Mouse (Mus musculus) lung, embryonic 14.5 days (tissue): ENCODE data around the gene Ppp1r14d. TPM values are rescaled to one million over a fixed set of nuclear protein-coding genes. Genes with fewer than 3 reads are reported as not detected.

Experiments
- ATAC-seq: fragments of 200-750 bp; cut with Nextera tagmentation; 2 replicates; pipeline ENCODE4 v1.8.0; 2017; ENCODE audit warnings: mild to moderate bottlenecking, moderate TSS enrichment, moderate library complexity; ENCODE audit not compliant: insufficient read depth
- DNase-seq: peaks from one replicate; pipeline ENCODE4 v3.0.0-alpha.2; 2015
- H3K27ac ChIP-seq: fragments of 300-500 bp; sonication (generic); 2 replicates; pipeline ENCODE4 v1.5.1; 2014; ENCODE audit warnings: low read depth, mild to moderate bottlenecking, moderate library complexity
- H3K27me3 ChIP-seq: fragments of 300-500 bp; sonication (generic); 2 replicates; pipeline ENCODE4 v1.6.1; 2014; ENCODE audit warnings: low read length, control low read depth; ENCODE audit not compliant: insufficient read depth
- H3K36me3 ChIP-seq: fragments of 300-500 bp; sonication (generic); 2 replicates; pipeline ENCODE4 v1.6.1; 2014; ENCODE audit warnings: control low read depth; ENCODE audit not compliant: insufficient read depth
- H3K4me1 ChIP-seq: fragments of 300-500 bp; sonication (generic); 2 replicates; pipeline ENCODE4 v1.6.1; 2014; ENCODE audit warnings: antibody characterized with exemption, control low read depth; ENCODE audit not compliant: insufficient read depth
- H3K4me2 ChIP-seq: fragments of 300-500 bp; sonication (generic); 2 replicates; pipeline ENCODE4 v1.6.1; 2014; ENCODE audit warnings: mild to moderate bottlenecking
- H3K4me3 ChIP-seq: fragments of 300-500 bp; sonication (generic); 2 replicates; pipeline ENCODE4 v1.5.1; 2014; ENCODE audit warnings: low read depth, low read length
- H3K9ac ChIP-seq: fragments of 300-500 bp; sonication (generic); 2 replicates; pipeline ENCODE4 v1.6.1; 2014
- H3K9me3 ChIP-seq: fragments of 300-500 bp; sonication (generic); 2 replicates; pipeline ENCODE4 v1.6.1; 2016; ENCODE audit warnings: low read depth, low read length, control low read depth
- CTCF ChIP-seq: IDR thresholded peaks from 2 replicates; pipeline ENCODE4 v1.5.1; 2016; ENCODE audit warnings: antibody characterized with exemption, low read depth
- WGBS: fragments of 180-500 bp; shearing (Covaris S2); extraction: QIAGEN DNeasy Blood & Tissue Kit; methylation state at CpG from one replicate; pipeline ENCODE4 v1.1.7; 2014; 5-methylcytosine and 5-hydroxymethylcytosine counted together
- polyA plus RNA-seq: library from polyadenylated mRNA; unstranded; fragments of >200 nt; fragmentation: Nextera tagmentation; extraction: Ambion mirVana; gene quantifications from 2 replicates; pipeline ENCODE4 v1.2.1, GENCODE M21; 2014

The Ppp1r14d gene
- polyA plus RNA-seq, 1 experiment from 2014 or later: 0.41 TPM

- H3K27me3 ChIP-seq: no peaks in the 10 kb centered on the region
These were observed 18.2 kb upstream of the Ppp1r14d start for GRCm38 (mm10) chr2:119247904-119248303.

GRCm38 (mm10) chr2:119245246-119245645, 15.5 kb upstream of the Ppp1r14d start:
- H3K36me3 ChIP-seq: no peaks in the 10 kb centered on the region
- H3K4me3 ChIP-seq: no peak overlapping the region
- ATAC-seq: no peak
- no peak for TF ChIP-seq CTCF
- H3K27ac ChIP-seq: no peak overlapping the region
- no peak overlapping the region for H3K9ac ChIP-seq
- no peak for DNase-seq
- H3K4me1 ChIP-seq: no peaks in the 10 kb centered on the region
- no peaks in the 10 kb centered on the region for H3K9me3 ChIP-seq
- 79% methylated on average over 7 of the region's 7 CpGs for WGBS
- no peaks in the 10 kb centered on the region for H3K27me3 ChIP-seq
- H3K4me2 ChIP-seq: no peak overlapping the region

More at GRCm38 (mm10) chr2:119247904-119248303, 18.2 kb upstream of the Ppp1r14d start:
- H3K9me3 ChIP-seq: no peaks in the 10 kb centered on the region
- no peak for DNase-seq
- no peak for TF ChIP-seq CTCF
- no peak overlapping the region for H3K4me2 ChIP-seq
- ATAC-seq: no peak
- 80% methylated on average over 9 of the region's 9 CpGs for WGBS
- H3K27ac ChIP-seq: no peak overlapping the region
- H3K4me1 ChIP-seq: no peaks in the 10 kb centered on the region
- no peak overlapping the region for H3K4me3 ChIP-seq
- H3K36me3 ChIP-seq: no peaks in the 10 kb centered on the region
- H3K9ac ChIP-seq: no peak overlapping the region

GRCm38 (mm10) chr2:119242548-119242947, 12.8 kb upstream of the Ppp1r14d start:
- H3K36me3 ChIP-seq: no peaks in the 10 kb centered on the region
- H3K9me3 ChIP-seq: no peaks in the 10 kb centered on the region
- no peak overlapping the region for H3K4me3 ChIP-seq
- no peak overlapping the region for H3K9ac ChIP-seq
- TF ChIP-seq CTCF: no peak
- H3K27ac ChIP-seq: no peak overlapping the region
- H3K4me2 ChIP-seq: no peak overlapping the region
- peaks cover 15% of the 10 kb centered on the region for H3K27me3 ChIP-seq
- no peaks in the 10 kb centered on the region for H3K4me1 ChIP-seq
- no peak for ATAC-seq
- 64% methylated on average over 9 of the region's 9 CpGs for WGBS
- no peak for DNase-seq

- H3K4me2 ChIP-seq: no peak overlapping the region
- no peak overlapping the region for H3K9ac ChIP-seq
- 80% methylated on average over 4 of the region's 4 CpGs for WGBS
- H3K4me3 ChIP-seq: no peak overlapping the region
- H3K27ac ChIP-seq: no peak overlapping the region
- H3K9me3 ChIP-seq: no peaks in the 10 kb centered on the region
- TF ChIP-seq CTCF: no peak
- H3K36me3 ChIP-seq: no peaks in the 10 kb centered on the region
- H3K4me1 ChIP-seq: no peaks in the 10 kb centered on the region
- ATAC-seq (no peak), DNase-seq (no peak)
- H3K27me3 ChIP-seq: peaks cover 32% of the 10 kb centered on the region
These were observed 11.1 kb upstream of the Ppp1r14d start for GRCm38 (mm10) chr2:119240819-119241186.

GRCm38 (mm10) chr2:119240075-119240818, 10.5 kb upstream of the Ppp1r14d start:
- H3K36me3 ChIP-seq: no peaks in the 10 kb centered on the region
- H3K4me3 ChIP-seq: no peak overlapping the region
- no peaks in the 10 kb centered on the region for H3K4me1 ChIP-seq
- no peak for ATAC-seq
- H3K9me3 ChIP-seq: no peaks in the 10 kb centered on the region
- DNase-seq: no peak
- no peak overlapping the region for H3K9ac ChIP-seq
- no peak for TF ChIP-seq CTCF
- H3K27ac ChIP-seq: no peak overlapping the region
- H3K4me2 ChIP-seq: no peak overlapping the region
- peaks cover 36% of the 10 kb centered on the region for H3K27me3 ChIP-seq
- 70% methylated on average over 4 of the region's 4 CpGs for WGBS

GRCm38 (mm10) chr2:119238671-119239070, 9.0 kb upstream of the Ppp1r14d start:
- Histone ChIP-seq H3K4me1 (no peaks in the 10 kb centered on the region), H3K9ac (peak overlapping the region; percentile 16; the same call in 1 of the 2 replicates), H3K4me3 (peak overlapping the region; percentile 53), H3K4me2 (peak overlapping the region; percentile 73), H3K27ac (no peak overlapping the region), H3K27me3 (peaks cover 36% of the 10 kb centered on the region), H3K36me3 (no peaks in the 10 kb centered on the region), H3K9me3 (no peaks in the 10 kb centered on the region)
- WGBS: 36% methylated on average over 2 of the region's 2 CpGs
- peak; percentile 25; the same call in 1 of the 2 replicates for ATAC-seq
- TF ChIP-seq CTCF: no peak
- no peak for DNase-seq

GRCm38 (mm10) chr2:119237871-119238220, 8.1 kb upstream of the Ppp1r14d start:
- H3K9ac ChIP-seq: peak overlapping the region; percentile 45
- DNase-seq: peak; percentile 35
- WGBS: 2% methylated on average over 31 of the region's 31 CpGs
- peak; percentile 29; the same call in 1 of the 2 replicates for ATAC-seq
- H3K27ac ChIP-seq: peak overlapping the region; percentile 34
- peaks cover 36% of the 10 kb centered on the region for H3K27me3 ChIP-seq
- H3K4me1 ChIP-seq: no peaks in the 10 kb centered on the region
- H3K4me3 ChIP-seq: peak overlapping the region; percentile 53
- peak overlapping the region; percentile 73 for H3K4me2 ChIP-seq
- no peaks in the 10 kb centered on the region for H3K36me3 ChIP-seq
- no peak for TF ChIP-seq CTCF
- no peaks in the 10 kb centered on the region for H3K9me3 ChIP-seq
